Mouse (Mus musculus) G1E (cell line): Measurements from ENCODE around the gene Dcp1a.

Experiments used
- CTCF ChIP-seq: IDR thresholded peaks from 2 replicates; pipeline ENCODE4 v1.5.1; 2012; ENCODE audit warnings: low read depth, low read length, inconsistent platforms, mixed read lengths
- GATA1 ChIP-seq: IDR thresholded peaks from 2 replicates; pipeline ENCODE4 v1.6.1; 2012; ENCODE audit warnings: borderline replicate concordance, low read length, inconsistent platforms, mixed read lengths
- GATA2 ChIP-seq: IDR thresholded peaks from 2 replicates; pipeline ENCODE4 v1.6.1; 2012; ENCODE audit warnings: low read depth, low read length, inconsistent platforms, borderline replicate concordance
- POLR2AphosphoS5 ChIP-seq: IDR thresholded peaks from 2 replicates; pipeline ENCODE4 v1.6.1; 2012; ENCODE audit warnings: low read depth, low read length, inconsistent platforms; ENCODE audit not compliant: insufficient replicate concordance
- TAL1 ChIP-seq: conservative IDR thresholded peaks from 2 replicates; pipeline ENCODE4 v1.6.1; 2012; ENCODE audit warnings: low read depth, low read length, inconsistent platforms, mixed read lengths

DNA sequence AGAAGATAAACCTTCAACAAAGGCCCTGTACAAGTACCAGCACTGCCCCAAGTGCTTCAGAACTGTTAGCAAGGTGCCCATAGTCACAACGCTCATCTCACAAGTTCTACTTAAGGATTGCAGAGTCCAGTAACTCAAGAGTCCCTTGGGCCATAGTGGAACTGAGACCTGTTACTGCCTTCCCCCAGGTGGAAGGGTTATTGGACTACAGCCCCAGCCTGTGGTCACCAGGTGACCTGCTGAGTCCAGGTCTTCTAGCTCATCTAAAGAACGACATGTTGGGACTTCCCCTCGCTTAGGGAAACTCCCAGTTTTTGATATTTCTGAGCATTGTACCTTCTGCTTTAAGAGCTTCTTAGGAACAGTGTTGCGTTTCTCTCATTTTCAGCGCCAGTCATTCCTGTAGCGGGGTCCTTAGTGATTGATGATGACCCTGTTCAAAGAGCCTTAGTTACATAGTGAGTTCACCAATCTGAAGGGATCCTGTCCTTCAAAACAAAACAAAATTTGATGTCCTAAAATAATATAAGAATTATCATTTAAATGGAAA lies 31.0 kb downstream of the Dcp1a start:
- TF ChIP-seq CTCF (no peak), GATA1 (no peak), TAL1 (no peak), POLR2AphosphoS5 (no peak), GATA2 (no peak)
